Mouse (Mus musculus): Measurements from ENCODE around the gene Lenep.

- TF ChIP-seq POLR2A (IDR thresholded peaks at IDR 0.05; ENCODE audit: control insufficient read depth, extremely low read depth, insufficient read depth, low read length, poor library complexity) = no peak
- no peak for TF ChIP-seq CTCF (IDR thresholded peaks at IDR 0.05; ENCODE audit: borderline replicate concordance, control insufficient read depth, extremely low read depth, insufficient read depth, low read length, poor library complexity)
Measured at GRCm38 (mm10) chr3:89360237-89360636, 42.4 kb downstream of the Lenep start.

All from thymus, adult 2 months (tissue).